Mouse (Mus musculus): ENCODE measurements around the gene Olfr763. TPM values are rescaled to one million over a fixed set of nuclear protein-coding genes. Genes with fewer than 3 reads are reported as not detected.
"Not testable (repeated sequence)": the region's sequence is repeated elsewhere in the genome, so short reads cannot be mapped to it uniquely, and the experiment has no call there.

Gene Olfr763
- total and polyA plus RNA-seq, 2 experiments = not detected

- H3K79me2 ChIP-seq (ENCODE audit: control insufficient read depth, insufficient read depth, low read length) = no peaks in the 10 kb centered on the region
- H3K9ac ChIP-seq (ENCODE audit: low read depth, low read length) = no peak overlapping the region
- H3K36me3 ChIP-seq (ENCODE audit: control insufficient read depth, insufficient read depth, low read length) = no peaks in the 10 kb centered on the region
- no peak overlapping the region for H3K4me3 ChIP-seq (ENCODE audit: insufficient read depth, low read depth, low read length)
- 97% methylated on average over 1 of the region's 1 CpGs for WGBS
- no peak for DNase-seq (ENCODE audit: extremely low read depth, low read depth, low spot score)
- H3K27ac ChIP-seq (replicated peaks; ENCODE audit: insufficient read depth, low read depth, low read length) = no peak overlapping the region
- H3K27me3 ChIP-seq (ENCODE audit: control insufficient read depth, insufficient read depth, low read length) = no peaks in the 10 kb centered on the region
- no peak for TF ChIP-seq POLR2A (IDR thresholded peaks at IDR 0.05; ENCODE audit: extremely low read depth, insufficient read depth, low read length)
- TF ChIP-seq CTCF (IDR thresholded peaks at IDR 0.05; ENCODE audit: low read depth, low read length) = no peak
- H3K4me1 ChIP-seq (ENCODE audit: control insufficient read depth, insufficient read depth, low read length) = no peaks in the 10 kb centered on the region
Measured at GRCm38 (mm10) chr10:128995796-128996195, 14.8 kb upstream of the Olfr763 start.

DNA sequence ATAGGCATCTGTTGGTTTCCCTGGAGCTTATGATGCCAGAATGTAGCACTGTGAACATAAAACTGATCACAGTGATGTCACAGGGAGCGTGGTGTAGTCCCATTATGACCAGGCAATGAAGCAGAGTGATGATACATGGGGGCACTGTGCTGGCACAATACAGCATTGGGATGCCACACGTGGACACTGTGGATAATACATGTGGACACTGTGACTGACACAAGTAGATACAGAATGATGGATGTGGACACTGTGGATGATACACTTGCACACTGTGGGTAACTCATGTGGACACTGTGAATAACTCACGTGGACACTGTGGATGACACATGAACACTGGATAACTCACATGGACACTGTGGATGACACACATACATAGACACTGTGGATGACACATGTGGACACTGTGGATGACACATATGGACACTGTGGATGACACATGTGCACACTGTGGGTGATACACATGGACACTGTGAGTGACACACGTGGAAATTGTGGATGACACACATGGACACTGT is 14.0 kb upstream of the Olfr763 start:
- TF ChIP-seq POLR2A (IDR thresholded peaks at IDR 0.05; ENCODE audit: extremely low read depth, insufficient read depth, low read length) (no peak), CTCF (IDR thresholded peaks at IDR 0.05; ENCODE audit: low read depth, low read length) (no peak)
- no peaks in the 10 kb centered on the region for H3K36me3 ChIP-seq (ENCODE audit: control insufficient read depth, insufficient read depth, low read length)
- H3K4me3 ChIP-seq (ENCODE audit: insufficient read depth, low read depth, low read length) = no peak overlapping the region
- H3K4me1 ChIP-seq (ENCODE audit: control insufficient read depth, insufficient read depth, low read length) = no peaks in the 10 kb centered on the region
- H3K27me3 ChIP-seq (ENCODE audit: control insufficient read depth, insufficient read depth, low read length) = no peaks in the 10 kb centered on the region
- no peak overlapping the region for H3K9ac ChIP-seq (ENCODE audit: low read depth, low read length)
- WGBS = 80% methylated on average over 4 of the region's 4 CpGs
- H3K79me2 ChIP-seq (ENCODE audit: control insufficient read depth, insufficient read depth, low read length) = no peaks in the 10 kb centered on the region
- no peak overlapping the region for H3K27ac ChIP-seq (replicated peaks; ENCODE audit: insufficient read depth, low read depth, low read length)
- no peak for DNase-seq (ENCODE audit: extremely low read depth, low read depth, low spot score)

DNA sequence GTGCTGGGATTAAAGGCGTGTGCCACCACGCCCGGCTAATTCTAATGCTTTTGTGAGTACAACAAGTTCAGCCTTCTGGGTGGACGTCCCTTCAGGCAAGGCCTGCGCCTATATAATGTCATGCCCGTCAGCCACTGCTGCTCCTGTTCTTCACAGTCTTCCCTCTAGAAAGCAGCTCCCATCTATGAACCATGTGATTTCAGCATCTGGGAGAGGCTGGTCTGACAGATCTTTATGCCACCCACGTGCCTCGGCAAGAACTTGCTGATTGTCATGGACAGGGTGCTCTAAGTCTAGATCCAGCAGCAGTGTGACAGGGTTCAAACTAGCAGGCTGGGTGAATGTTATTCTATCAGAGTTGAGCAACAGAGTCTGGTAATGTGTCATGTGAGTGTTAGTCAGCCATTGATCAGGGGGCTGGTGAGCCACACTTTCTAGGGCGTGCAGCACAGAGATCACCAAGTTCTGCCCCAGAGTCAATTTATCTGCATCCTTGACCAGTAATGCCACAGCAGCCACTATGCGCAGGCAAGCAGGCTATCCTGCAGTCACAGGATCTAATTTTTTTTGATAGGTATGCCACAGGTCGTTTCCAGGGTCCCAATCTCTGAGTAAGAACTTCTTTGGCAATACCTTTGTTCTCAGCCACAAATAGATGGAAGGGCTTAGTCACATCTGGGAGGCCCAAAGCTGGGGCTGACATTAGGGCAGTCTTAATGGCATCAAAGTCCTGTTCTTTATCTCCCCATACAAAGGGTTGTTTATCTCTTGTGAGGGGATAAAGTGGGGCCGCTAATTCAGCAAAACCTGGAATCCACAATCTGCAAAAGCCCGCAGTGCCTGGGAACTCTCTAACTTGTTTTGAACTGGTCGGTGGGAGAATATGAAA is 6.3 kb upstream of the Olfr763 start:
- H3K36me3 ChIP-seq (ENCODE audit: control insufficient read depth, insufficient read depth, low read length) = no peaks in the 10 kb centered on the region
- no peak for DNase-seq (ENCODE audit: extremely low read depth, low read depth, low spot score)
- 66% methylated on average over 14 of the region's 14 CpGs for WGBS
- no peak overlapping the region for H3K9ac ChIP-seq (ENCODE audit: low read depth, low read length)
- H3K79me2 ChIP-seq (ENCODE audit: control insufficient read depth, insufficient read depth, low read length) = no peaks in the 10 kb centered on the region
- no peak overlapping the region for H3K4me3 ChIP-seq (ENCODE audit: insufficient read depth, low read depth, low read length)
- H3K4me1 ChIP-seq (ENCODE audit: control insufficient read depth, insufficient read depth, low read length) = no peaks in the 10 kb centered on the region
- 0 out of 2 replicates have a peak, but pooled peaks cover 4% of the 10 kb centered on the region for H3K27me3 ChIP-seq (ENCODE audit: control insufficient read depth, insufficient read depth, low read length)
- TF ChIP-seq CTCF (IDR thresholded peaks at IDR 0.05; ENCODE audit: low read depth, low read length) (no peak), POLR2A (IDR thresholded peaks at IDR 0.05; ENCODE audit: extremely low read depth, insufficient read depth, low read length) (no peak)
- no peak overlapping the region for H3K27ac ChIP-seq (replicated peaks; ENCODE audit: insufficient read depth, low read depth, low read length)

- not testable (repeated sequence) for DNase-seq (ENCODE audit: extremely low read depth, low read depth, low spot score); H3K4me1 ChIP-seq (ENCODE audit: control insufficient read depth, insufficient read depth, low read length); H3K27ac ChIP-seq (replicated peaks; ENCODE audit: insufficient read depth, low read depth, low read length); H3K27me3 ChIP-seq (ENCODE audit: control insufficient read depth, insufficient read depth, low read length); H3K9ac ChIP-seq (ENCODE audit: low read depth, low read length); H3K4me3 ChIP-seq (ENCODE audit: insufficient read depth, low read depth, low read length); H3K79me2 ChIP-seq (ENCODE audit: control insufficient read depth, insufficient read depth, low read length); H3K36me3 ChIP-seq (ENCODE audit: control insufficient read depth, insufficient read depth, low read length)
- whole genome bisulfite sequencing = 65% methylated on average over 2 of the region's 5 CpGs
Measured at GRCm38 (mm10) chr10:129011511-129011910, 920 bp downstream of the Olfr763 start.

- no peak for TF ChIP-seq CTCF (IDR thresholded peaks at IDR 0.05; ENCODE audit: low read depth, low read length)
- H3K36me3 ChIP-seq (ENCODE audit: control insufficient read depth, insufficient read depth, low read length) = no peaks in the 10 kb centered on the region
- no peaks in the 10 kb centered on the region for H3K79me2 ChIP-seq (ENCODE audit: control insufficient read depth, insufficient read depth, low read length)
- H3K4me1 ChIP-seq (ENCODE audit: control insufficient read depth, insufficient read depth, low read length) = no peaks in the 10 kb centered on the region
- no peaks in the 10 kb centered on the region for H3K27me3 ChIP-seq (ENCODE audit: control insufficient read depth, insufficient read depth, low read length)
- H3K4me3 ChIP-seq (ENCODE audit: insufficient read depth, low read depth, low read length) = no peak overlapping the region
- H3K27ac ChIP-seq (replicated peaks; ENCODE audit: insufficient read depth, low read depth, low read length) = no peak overlapping the region
- no peak overlapping the region for H3K9ac ChIP-seq (ENCODE audit: low read depth, low read length)
- peak; percentile 12 for DNase-seq (ENCODE audit: extremely low read depth, low read depth, low spot score)
Measured at GRCm38 (mm10) chr10:129014477-129014876, 3.9 kb downstream of the Olfr763 start.

DNA sequence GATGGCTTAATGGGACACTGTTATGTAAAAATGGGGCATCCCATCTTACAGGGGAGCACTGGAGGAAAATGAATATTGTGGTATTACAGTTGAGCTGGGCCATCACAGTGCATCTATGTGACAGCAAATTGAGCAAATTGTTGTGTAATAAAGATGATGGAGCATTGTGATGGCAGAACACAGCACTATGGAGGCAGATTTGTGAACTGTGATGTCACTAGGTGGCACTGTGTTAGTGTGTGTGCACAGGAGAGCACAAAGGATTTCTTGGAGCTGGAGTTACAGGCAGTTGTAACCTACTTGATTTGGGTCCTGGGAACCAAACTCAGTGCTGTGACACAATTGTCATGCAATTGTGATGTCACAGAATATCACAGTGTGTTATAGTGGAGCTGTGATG is 12.7 kb downstream of the Olfr763 start:
- H3K36me3 ChIP-seq (ENCODE audit: control insufficient read depth, insufficient read depth, low read length) = no peaks in the 10 kb centered on the region
- no peak overlapping the region for H3K9ac ChIP-seq (ENCODE audit: low read depth, low read length)
- TF ChIP-seq CTCF (IDR thresholded peaks at IDR 0.05; ENCODE audit: low read depth, low read length) (no peak), POLR2A (IDR thresholded peaks at IDR 0.05; ENCODE audit: extremely low read depth, insufficient read depth, low read length) (no peak)
- H3K79me2 ChIP-seq (ENCODE audit: control insufficient read depth, insufficient read depth, low read length) = no peaks in the 10 kb centered on the region
- no peak overlapping the region for H3K4me3 ChIP-seq (ENCODE audit: insufficient read depth, low read depth, low read length)
- no peaks in the 10 kb centered on the region for H3K4me1 ChIP-seq (ENCODE audit: control insufficient read depth, insufficient read depth, low read length)
- no peaks in the 10 kb centered on the region for H3K27me3 ChIP-seq (ENCODE audit: control insufficient read depth, insufficient read depth, low read length)
- no peak for DNase-seq (ENCODE audit: extremely low read depth, low read depth, low spot score)
- H3K27ac ChIP-seq (replicated peaks; ENCODE audit: insufficient read depth, low read depth, low read length) = no peak overlapping the region

All from liver, adult 2 months (tissue).